Mouse (Mus musculus) skeletal muscle tissue, adult 2 months (tissue): ENCODE measurements around the gene Timeless.

Experiments used
- DNase-seq: peaks from one replicate; pipeline ENCODE4 v3.0.0-alpha.2; 2012; ENCODE audit warnings: low read depth, low spot score

Gene Timeless

GRCm38 (mm10) chr10:128296370-128297090 is 64.7 kb downstream of the Timeless start:
- no peak for DNase-seq

GRCm38 (mm10) chr10:128297221-128297620 is 65.4 kb downstream of the Timeless start:
- no peak for DNase-seq

GRCm38 (mm10) chr10:128297622-128298021 is 65.8 kb downstream of the Timeless start:
- DNase-seq, result no peak

GRCm38 (mm10) chr10:128298243-128298642 is 66.4 kb downstream of the Timeless start:
- DNase-seq, result no peak

GRCm38 (mm10) chr10:128298702-128299171 is 66.9 kb downstream of the Timeless start, which contains the start of gene Il23a:
Gene Il23a (minus strand): TSS chr10:128298752.
- DNase-seq, result no peak

- DNase-seq, result no peak
Measured at GRCm38 (mm10) chr10:128302357-128302756, 70.5 kb downstream of the Timeless start.
